Mouse (Mus musculus): Measurements from ENCODE around the gene Exosc1.

The Exosc1 gene

GRCm38 (mm10) chr19:41913774-41914591 is 19.2 kb downstream of the Exosc1 start:
- peak; percentile 30 to 73 for DNase-seq (ENCODE audit: inconsistent age in 2 of 2, low spot score in 1 of 2)

- peak; percentile 85 to 92 for DNase-seq (ENCODE audit: inconsistent age in 2 of 2, low spot score in 1 of 2)
These were observed 20.8 kb downstream of the Exosc1 start for GRCm38 (mm10) chr19:41912121-41913080.

- DNase-seq (ENCODE audit: inconsistent age in 2 of 2, low spot score in 1 of 2) = peak; percentile 98
These were observed 21.8 kb downstream of the Exosc1 start, which contains the start of gene Pgam1 for GRCm38 (mm10) chr19:41911178-41912073. Pgam1 (plus strand) TSS chr19:41911923.

GRCm38 (mm10) chr19:41910396-41910795 is 22.8 kb downstream of the Exosc1 start:
- DNase-seq (ENCODE audit: inconsistent age in 2 of 2, low spot score in 1 of 2) = no peak

- DNase-seq (ENCODE audit: inconsistent age in 2 of 2, low spot score in 1 of 2) = no peak
These were observed 24.5 kb downstream of the Exosc1 start for GRCm38 (mm10) chr19:41908736-41909135.

- DNase-seq (ENCODE audit: inconsistent age in 2 of 2, low spot score in 1 of 2) = no peak
These were observed 26.0 kb downstream of the Exosc1 start for GRCm38 (mm10) chr19:41907079-41907760.

- DNase-seq (ENCODE audit: inconsistent age in 2 of 2, low spot score in 1 of 2) = no peak
These were observed 26.7 kb downstream of the Exosc1 start for GRCm38 (mm10) chr19:41906311-41907078.

- no peak for DNase-seq (ENCODE audit: inconsistent age in 2 of 2, low spot score in 1 of 2)
These were observed 28.0 kb downstream of the Exosc1 start for GRCm38 (mm10) chr19:41905246-41905645.

- no peak for DNase-seq (ENCODE audit: inconsistent age in 2 of 2, low spot score in 1 of 2)
These were observed 30.2 kb downstream of the Exosc1 start for GRCm38 (mm10) chr19:41902848-41903593.

GRCm38 (mm10) chr19:41901696-41902095 is 31.5 kb downstream of the Exosc1 start:
- no peak for DNase-seq (ENCODE audit: inconsistent age in 2 of 2, low spot score in 1 of 2)

- DNase-seq (ENCODE audit: inconsistent age in 2 of 2, low spot score in 1 of 2) = no peak
These were observed 32.6 kb downstream of the Exosc1 start for GRCm38 (mm10) chr19:41900495-41901090.

GRCm38 (mm10) chr19:41898860-41899259 is 34.4 kb downstream of the Exosc1 start:
- peak in 1 of 2 experiments; percentile 78 for DNase-seq (ENCODE audit: inconsistent age in 2 of 2, low spot score in 1 of 2)

GRCm38 (mm10) chr19:41896319-41896711 is 36.9 kb downstream of the Exosc1 start:
- DNase-seq (ENCODE audit: inconsistent age in 2 of 2, low spot score in 1 of 2) = no peak

GRCm38 (mm10) chr19:41895460-41896318 is 37.5 kb downstream of the Exosc1 start, which contains the start of gene Rrp12:
Rrp12 (minus strand) TSS chr19:41896173.
- DNase-seq (ENCODE audit: inconsistent age in 2 of 2, low spot score in 1 of 2) = peak; percentile 85 to 94

- peak in 1 of 2 experiments; percentile 65 for DNase-seq (ENCODE audit: inconsistent age in 2 of 2, low spot score in 1 of 2)
These were observed 38.3 kb downstream of the Exosc1 start for GRCm38 (mm10) chr19:41894959-41895358.

GRCm38 (mm10) chr19:41888191-41888590 is 45.0 kb downstream of the Exosc1 start:
- no peak for DNase-seq (ENCODE audit: inconsistent age in 2 of 2, low spot score in 1 of 2)

- DNase-seq (ENCODE audit: inconsistent age in 2 of 2, low spot score in 1 of 2) = no peak
These were observed 49.3 kb downstream of the Exosc1 start for GRCm38 (mm10) chr19:41883882-41884281.

Data from adrenal gland, adult (tissue).